Mouse (Mus musculus): Measurements from ENCODE around the gene Smcr8.

- TF ChIP-seq POLR2A (IDR thresholded peaks at IDR 0.05; ENCODE audit: control insufficient read depth in 1 of 2, insufficient read depth in 1 of 2, low read depth in 1 of 2, low read length in 2 of 2, poor library complexity in 1 of 2) (no peak), CTCF (IDR thresholded peaks at IDR 0.05 in 2 of 3, conservative IDR thresholded peaks at IDR 0.05 in 1 of 3; ENCODE audit: control insufficient read depth in 1 of 3, insufficient read depth in 1 of 3, low read depth in 2 of 3, low read length in 3 of 3, poor library complexity in 1 of 3, severe bottlenecking in 1 of 3) (no peak), HCFC1 (IDR thresholded peaks at IDR 0.05; ENCODE audit: low read depth, low read length) (no peak), USF2 (IDR thresholded peaks at IDR 0.05; ENCODE audit: borderline replicate concordance in 1 of 2, insufficient read depth in 1 of 2, low read depth in 1 of 2, low read length in 2 of 2) (no peak), RCOR1 (IDR thresholded peaks at IDR 0.05; ENCODE audit: low read depth, low read length) (no peak), CHD2 (IDR thresholded peaks at IDR 0.05; ENCODE audit: low read length) (no peak), MAFK (IDR thresholded peaks at IDR 0.05; ENCODE audit: borderline replicate concordance, low read depth, low read length) (no peak), ZC3H11A (IDR thresholded peaks at IDR 0.05; ENCODE audit: low read depth, low read length) (no peak), POLR2AphosphoS5 (IDR thresholded peaks at IDR 0.05; ENCODE audit: borderline replicate concordance, low read depth, low read length) (no peak), EP300 (IDR thresholded peaks at IDR 0.05; ENCODE audit: low read depth in 1 of 2, low read length in 2 of 2) (no peak), MAZ (IDR thresholded peaks at IDR 0.05; ENCODE audit: low read depth, low read length) (no peak), BHLHE40 (IDR thresholded peaks at IDR 0.05; ENCODE audit: borderline replicate concordance, low read depth, low read length) (no peak), MYC (IDR thresholded peaks at IDR 0.05; ENCODE audit: low read depth, low read length) (no peak)
Measured at GRCm38 (mm10) chr11:60734206-60734605, 43.1 kb upstream of the Smcr8 start.

All from MEL (cell line).